Mouse (Mus musculus): ENCODE measurements at regions not wholly inside any gene's neighbourhood (a gene's known extent, or its start where the extent isn't known, plus 50 kb on each side); places are given as distances from the start of the nearest gene placed in this dataset.

GRCm38 (mm10) chr5:126335553-126336520 is 804.3 kb downstream of the Tmem132b start:
- no peak for DNase-seq

- DNase-seq = no peak
These were observed 806.3 kb downstream of the Tmem132b start for GRCm38 (mm10) chr5:126337884-126338283.

GRCm38 (mm10) chr5:126343570-126343969 is 812.0 kb downstream of the Tmem132b start:
- DNase-seq = no peak

DNA sequence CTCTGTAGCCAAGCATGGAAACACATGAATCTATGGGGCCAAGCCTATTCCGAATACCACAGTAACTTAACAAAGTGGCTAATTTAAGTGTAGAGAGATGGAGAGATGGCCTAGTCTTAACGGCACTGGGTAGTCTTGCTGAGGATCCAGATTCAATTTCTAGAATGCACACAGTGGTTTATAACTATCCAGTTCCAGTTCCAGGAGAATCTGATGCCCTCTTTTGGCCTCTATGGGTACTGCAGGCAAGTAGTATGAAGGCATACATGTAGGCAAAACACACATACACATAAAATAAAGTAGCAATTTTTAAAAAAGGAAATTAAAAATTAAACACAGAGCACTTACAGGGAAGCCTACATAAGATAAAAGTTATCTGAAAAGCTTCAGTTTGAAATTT is 819.4 kb downstream of the Tmem132b start:
- DNase-seq = no peak

DNA sequence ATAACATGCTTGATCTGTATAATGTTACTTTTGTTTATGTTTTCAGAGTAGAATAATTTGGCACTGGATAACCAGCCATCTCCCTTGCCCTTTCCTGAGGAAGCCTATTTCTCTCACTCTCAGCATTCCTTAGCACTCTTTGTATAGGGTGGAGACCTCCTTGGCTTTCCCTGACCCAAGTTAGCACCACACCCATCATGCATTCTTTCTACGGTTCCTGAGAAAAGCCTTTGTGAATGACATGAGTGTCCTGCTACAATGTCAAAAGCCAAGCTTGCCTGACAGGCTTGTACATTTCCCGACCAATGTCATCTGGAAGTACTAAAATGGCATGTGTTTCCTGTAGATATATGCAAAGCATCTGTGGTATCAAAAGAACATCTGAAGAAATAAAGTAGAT is 837.9 kb downstream of the Tmem132b start:
- no peak for DNase-seq

DNA sequence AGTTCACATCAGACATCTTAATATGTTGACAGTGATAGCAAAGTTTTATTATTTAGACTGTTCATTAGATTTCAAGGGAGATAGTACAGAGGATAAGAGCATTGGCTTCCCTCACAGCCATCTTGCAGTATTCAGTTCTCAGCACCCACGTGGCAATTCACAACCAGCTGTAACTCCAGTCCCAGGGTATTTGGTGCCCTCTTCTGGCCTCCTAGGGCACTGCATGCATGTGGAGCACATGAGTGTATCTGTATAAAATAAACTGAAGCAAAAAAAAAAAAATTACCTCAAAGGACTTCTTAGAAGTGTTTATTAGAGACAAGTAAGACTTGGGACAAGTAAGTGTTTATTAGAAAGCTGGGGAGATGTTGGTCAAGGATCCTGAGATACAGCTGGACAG is 849.3 kb upstream of the Tmem132c start:
- no peak for DNase-seq

- DNase-seq = no peak
These were observed 846.3 kb upstream of the Tmem132c start for GRCm38 (mm10) chr5:126395331-126395730.

DNA sequence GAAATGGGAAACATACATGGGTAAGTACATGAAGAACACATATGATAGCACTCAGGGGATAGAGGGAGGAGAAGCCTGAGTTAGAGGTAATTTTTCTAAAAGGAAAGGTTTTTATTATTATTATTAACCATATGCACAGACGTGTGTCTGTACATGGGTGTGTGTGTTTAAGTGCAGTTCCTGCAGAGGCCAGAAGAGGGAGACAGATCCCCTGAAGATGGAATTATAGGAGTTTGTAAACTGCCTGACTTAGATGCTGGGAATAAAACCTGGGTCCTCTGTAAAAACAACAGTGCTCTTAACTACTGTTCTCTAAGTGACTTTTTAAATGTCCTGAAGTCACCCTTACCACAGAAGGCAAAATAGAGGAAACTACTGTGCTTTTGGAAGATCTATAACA is 809.9 kb upstream of the Tmem132c start:
- DNase-seq = no peak

DNA sequence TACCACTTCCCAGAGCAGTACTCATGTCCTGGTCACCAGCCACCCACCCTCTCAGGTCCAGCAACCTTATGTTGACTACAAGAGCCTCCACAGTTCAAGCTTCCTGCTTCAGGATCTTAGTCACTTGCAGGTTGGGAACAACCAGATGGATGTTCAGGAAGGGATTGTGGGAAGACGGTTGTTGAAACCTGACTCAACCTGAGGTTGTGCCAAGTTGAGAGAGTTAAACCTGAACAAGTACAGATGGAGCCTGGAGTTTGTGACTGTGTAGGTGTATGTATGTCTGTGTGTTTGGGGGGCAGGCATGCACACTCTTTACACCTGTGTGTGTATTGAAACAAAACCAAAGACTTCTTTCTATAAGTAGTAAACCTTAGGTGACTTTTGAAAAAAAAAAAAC is 802.9 kb upstream of the Tmem132c start:
- no peak for DNase-seq

GRCm38 (mm10) chr5:126440516-126440915 is 801.1 kb upstream of the Tmem132c start:
- DNase-seq = no peak

DNA sequence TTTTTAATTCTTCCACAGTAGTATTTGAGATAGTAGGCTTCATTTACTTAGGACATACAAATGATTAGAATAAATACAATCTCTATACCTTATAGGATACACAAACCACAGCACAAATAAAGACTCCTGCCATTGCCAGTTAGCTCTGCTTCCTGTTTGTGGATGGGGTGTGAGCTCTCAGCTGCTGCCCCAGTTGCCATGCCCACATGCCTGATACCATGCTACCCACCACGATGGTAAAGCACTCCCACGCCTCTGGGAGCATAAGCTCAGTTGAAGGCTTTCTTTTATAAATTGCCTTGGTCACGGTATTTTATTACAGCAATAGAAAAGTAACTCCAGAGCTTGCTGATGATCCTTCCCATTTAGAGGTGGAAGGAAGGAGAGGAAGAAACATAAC is 765.8 kb upstream of the Tmem132c start:
- DNase-seq = no peak

- DNase-seq = no peak
These were observed 719.5 kb upstream of the Tmem132c start for GRCm38 (mm10) chr5:126522076-126522475.

- DNase-seq = no peak
These were observed 715.7 kb upstream of the Tmem132c start for GRCm38 (mm10) chr5:126525863-126526262.

DNA sequence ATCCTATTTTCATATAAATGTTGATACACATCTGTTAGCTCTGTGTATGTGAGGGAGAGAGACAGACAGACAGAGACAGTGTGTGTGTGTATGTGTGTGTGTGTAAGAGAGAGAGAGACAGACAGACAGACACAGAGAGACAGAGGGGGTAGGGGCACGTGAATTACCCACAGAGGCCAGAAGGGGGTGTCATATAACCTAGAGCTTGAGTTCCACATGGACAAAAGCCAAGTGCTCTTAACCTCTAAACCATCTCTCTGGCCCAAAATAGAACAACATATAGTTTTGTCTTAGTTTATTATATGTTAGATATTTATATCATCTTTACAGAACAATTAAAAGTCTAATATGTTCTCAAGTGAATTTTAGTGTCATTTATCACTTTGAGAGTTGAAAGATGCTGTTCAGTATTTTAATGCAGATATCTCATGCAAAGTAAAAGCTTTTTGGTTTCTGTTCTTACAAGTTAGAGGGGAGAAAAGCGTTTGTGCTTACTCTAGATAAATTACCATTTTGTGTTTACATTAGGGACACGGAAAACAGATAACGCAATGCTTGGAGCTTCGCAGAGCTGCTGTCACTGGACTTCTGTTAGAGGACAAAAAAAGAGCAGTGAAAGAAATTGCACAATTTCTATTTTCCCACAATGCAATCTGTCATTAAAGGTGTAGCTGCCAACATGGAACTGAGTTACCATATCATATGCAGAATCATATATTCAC is 710.6 kb upstream of the Tmem132c start:
- DNase-seq = no peak

GRCm38 (mm10) chr5:126531528-126531894 is 710.1 kb upstream of the Tmem132c start:
- DNase-seq = no peak

GRCm38 (mm10) chr5:126531975-126532374 is 709.6 kb upstream of the Tmem132c start:
- DNase-seq = no peak

GRCm38 (mm10) chr5:126538072-126538471 is 703.5 kb upstream of the Tmem132c start:
- DNase-seq = no peak

DNA sequence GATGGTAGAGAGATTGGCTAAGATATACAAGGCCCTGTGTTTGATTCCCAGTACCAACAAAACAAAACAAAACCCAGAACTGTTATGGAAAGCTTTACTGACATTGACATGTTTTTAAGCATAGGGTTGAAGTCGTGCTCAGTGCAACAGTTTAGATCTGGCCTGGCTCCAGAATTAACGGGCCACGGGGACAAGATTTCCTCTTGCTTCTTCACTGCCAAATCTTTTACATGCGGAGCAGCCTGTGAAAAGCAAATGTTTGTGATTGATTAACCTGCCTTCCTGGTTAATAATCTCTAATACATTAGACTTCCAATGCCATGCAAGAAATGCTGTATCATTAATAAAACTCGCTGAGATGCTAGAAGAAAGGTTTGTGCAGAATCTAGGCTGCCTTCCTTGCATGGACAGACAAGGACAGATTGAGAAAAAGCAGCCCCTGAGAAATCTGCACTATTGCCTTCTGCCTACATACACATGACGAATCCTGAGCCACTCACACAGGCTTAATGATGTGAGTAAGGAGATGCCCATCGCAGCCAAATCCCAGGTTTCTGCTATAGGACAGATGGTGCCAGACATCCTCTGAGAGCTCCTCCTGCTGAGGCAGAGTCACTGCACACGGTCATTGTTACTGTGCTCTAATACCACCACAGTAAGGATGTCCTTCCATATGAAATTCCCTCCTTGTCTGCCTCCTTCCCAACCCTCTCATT is 697.2 kb upstream of the Tmem132c start:
- DNase-seq = no peak

GRCm38 (mm10) chr5:126547841-126548240 is 693.8 kb upstream of the Tmem132c start:
- no peak for DNase-seq

DNA sequence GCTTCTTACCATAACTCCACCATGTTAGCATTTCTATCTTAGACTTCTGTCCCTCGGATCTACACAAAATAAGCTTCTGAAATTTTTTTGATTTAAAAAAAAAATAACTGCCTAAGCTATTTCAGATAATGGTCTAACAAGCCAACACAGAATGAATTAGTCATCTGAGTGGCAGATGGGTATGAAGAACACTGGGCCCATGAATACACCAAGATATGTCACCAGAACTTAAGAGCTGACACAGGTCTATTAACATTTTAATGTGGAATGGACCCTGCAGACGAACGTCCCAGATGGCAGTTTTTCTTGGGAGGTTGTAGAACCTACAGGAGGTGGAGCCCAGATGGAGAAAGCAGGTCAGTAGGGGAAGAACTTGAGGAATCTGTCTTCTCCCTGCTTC is 689.9 kb upstream of the Tmem132c start:
- DNase-seq = no peak

- DNase-seq = no peak
These were observed 682.6 kb upstream of the Tmem132c start for GRCm38 (mm10) chr5:126559011-126559410.

DNA sequence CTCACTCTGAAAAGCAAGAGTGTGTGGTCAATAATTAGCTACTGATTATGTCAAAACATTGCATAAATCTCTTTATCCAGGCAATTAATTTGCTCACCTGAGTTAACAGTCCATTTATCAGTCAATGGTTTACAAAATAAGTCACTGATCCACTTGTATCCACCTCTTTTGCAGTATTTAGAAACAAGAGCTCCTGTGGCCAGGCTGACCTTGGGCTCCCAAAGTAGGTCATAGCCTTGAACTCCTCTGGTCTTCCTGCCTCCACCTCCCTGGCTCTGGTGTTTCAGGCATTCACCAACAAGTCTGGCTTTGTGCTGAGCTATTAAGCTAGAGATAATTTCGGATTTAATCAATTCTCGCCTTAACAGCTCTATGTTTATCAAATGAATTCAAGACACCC is 675.8 kb upstream of the Tmem132c start:
- no peak for DNase-seq

GRCm38 (mm10) chr5:126566226-126566625 is 675.4 kb upstream of the Tmem132c start:
- no peak for DNase-seq

Data from adrenal gland, postnatal 25 days (tissue).